8 mouse cellular contexts compared by ENCODE assay signal in genomic region chr16:49699821-49700220, GRCm38 (mm10). TPM values are rescaled to one million over a fixed set of nuclear protein-coding genes. Genes with fewer than 3 reads are reported as not detected.
DNase-seq lines count a peak whose midpoint lies in the region; ATAC-seq and TF ChIP-seq lines count a peak whose summit lies in the region.

No protein-coding gene starts in this region.

- peak overlapping the region; percentile 92 for H3K4me3 ChIP-seq in kidney, embryonic 16.5 days (ENCODE audit: low read length)
- H3K4me3 ChIP-seq in embryonic facial prominence, embryonic 10.5 days, result peak overlapping the region; percentile 84
- peak overlapping the region; percentile 84 for H3K4me3 ChIP-seq in intestine, embryonic 16.5 days (ENCODE audit: low read length)
- peak overlapping the region; percentile 81 for H3K4me3 ChIP-seq in midbrain, postnatal 0 days (ENCODE audit: low read depth, low read length)

- WGBS in kidney, embryonic 16.5 days, result 35% methylated on average over 5 of the region's 5 CpGs
- 37% methylated on average over 5 of the region's 5 CpGs for WGBS in embryonic facial prominence, embryonic 10.5 days
- WGBS in intestine, embryonic 16.5 days, result 32% methylated on average over 5 of the region's 5 CpGs
- 26% methylated on average over 5 of the region's 5 CpGs for WGBS in midbrain, postnatal 0 days

- peaks cover 10% of the 10 kb centered on the region; the same call in 1 of the 2 replicates for H3K4me1 ChIP-seq in kidney, embryonic 16.5 days (ENCODE audit: insufficient read depth, low read length)
- peaks cover 15% of the 10 kb centered on the region for H3K4me1 ChIP-seq in embryonic facial prominence, embryonic 10.5 days
- no peaks in the 10 kb centered on the region; the same call in 1 of the 2 replicates for H3K4me1 ChIP-seq in intestine, embryonic 16.5 days (ENCODE audit: control insufficient read depth, insufficient read depth, low read length)
- H3K4me1 ChIP-seq in midbrain, postnatal 0 days (ENCODE audit: insufficient read depth, low read length), result no peaks in the 10 kb centered on the region

- no peak overlapping the region for H3K27ac ChIP-seq in kidney, embryonic 16.5 days (ENCODE audit: low read length)
- peak overlapping the region; percentile 89; the same call in 1 of the 2 replicates for H3K27ac ChIP-seq in embryonic facial prominence, embryonic 10.5 days (replicated peaks)
- H3K27ac ChIP-seq in intestine, embryonic 16.5 days (ENCODE audit: low read length), result no peak overlapping the region
- peak overlapping the region; percentile 67; the same call in 1 of the 2 replicates for H3K27ac ChIP-seq in midbrain, postnatal 0 days (ENCODE audit: low read depth, low read length)

- H3K9ac ChIP-seq in kidney, embryonic 16.5 days (replicated peaks; ENCODE audit: low read length), result peak overlapping the region; percentile 83
- no peak overlapping the region for H3K9ac ChIP-seq in intestine, embryonic 16.5 days (ENCODE audit: low read depth, low read length)
- peak overlapping the region; percentile 63; the same call in 1 of the 2 replicates for H3K9ac ChIP-seq in midbrain, postnatal 0 days (replicated peaks; ENCODE audit: low read length, poor library complexity, severe bottlenecking)

- no peaks in the 10 kb centered on the region for H3K36me3 ChIP-seq in kidney, embryonic 16.5 days (ENCODE audit: insufficient read depth, low read length)
- no peaks in the 10 kb centered on the region for H3K36me3 ChIP-seq in embryonic facial prominence, embryonic 10.5 days (replicated peaks)
- no peaks in the 10 kb centered on the region for H3K36me3 ChIP-seq in intestine, embryonic 16.5 days (ENCODE audit: control insufficient read depth, insufficient read depth, low read length)
- H3K36me3 ChIP-seq in midbrain, postnatal 0 days (ENCODE audit: insufficient read depth, low read length), result no peaks in the 10 kb centered on the region

- no peak for TF ChIP-seq CTCF in midbrain, postnatal 0 days (IDR thresholded peaks at IDR 0.05)

- no peaks in the 10 kb centered on the region for H3K9me3 ChIP-seq in kidney, embryonic 16.5 days (ENCODE audit: low read length)
- no peaks in the 10 kb centered on the region for H3K9me3 ChIP-seq in embryonic facial prominence, embryonic 10.5 days
- no peaks in the 10 kb centered on the region for H3K9me3 ChIP-seq in intestine, embryonic 16.5 days (ENCODE audit: control insufficient read depth, low read length)
- no peaks in the 10 kb centered on the region for H3K9me3 ChIP-seq in midbrain, postnatal 0 days (ENCODE audit: low read length)

- no peaks in the 10 kb centered on the region for H3K27me3 ChIP-seq in kidney, embryonic 16.5 days (ENCODE audit: insufficient read depth, low read length)
- H3K27me3 ChIP-seq in embryonic facial prominence, embryonic 10.5 days (replicated peaks; ENCODE audit: low read depth, poor library complexity, severe bottlenecking), result no peaks in the 10 kb centered on the region
- no peaks in the 10 kb centered on the region for H3K27me3 ChIP-seq in intestine, embryonic 16.5 days (replicated peaks; ENCODE audit: control insufficient read depth, insufficient read depth, low read length)
- H3K27me3 ChIP-seq in midbrain, postnatal 0 days (ENCODE audit: insufficient read depth, low read length), result no peaks in the 10 kb centered on the region

- no peak for DNase-seq in kidney, adult 18-20 months
- no peak for DNase-seq in embryonic facial prominence, embryonic 10.5 days (ENCODE audit: low spot score)
- DNase-seq in midbrain, postnatal 0 days (ENCODE audit: low spot score), result no peak
- DNase-seq in frontal cortex, postnatal 14 days (ENCODE audit: low spot score in 2 of 2), result no peak
- DNase-seq in thymus, postnatal 10 days (ENCODE audit: low spot score in 2 of 2), result no peak
- no peak for DNase-seq in layer of hippocampus, postnatal 25 days (ENCODE audit: extremely low spot score in 1 of 2, low spot score in 1 of 2)

- peak overlapping the region; percentile 84 for H3K4me2 ChIP-seq in kidney, embryonic 16.5 days (replicated peaks; ENCODE audit: low read depth, low read length)
- peak overlapping the region; percentile 89 for H3K4me2 ChIP-seq in intestine, embryonic 16.5 days (ENCODE audit: low read depth, low read length)
- H3K4me2 ChIP-seq in midbrain, postnatal 0 days (ENCODE audit: low read depth, low read length, poor library complexity, severe bottlenecking), result peak overlapping the region; percentile 75

- ATAC-seq in kidney, embryonic 16.5 days (ENCODE audit: low FRiP score, low TSS enrichment), result no peak
- ATAC-seq in intestine, embryonic 16.5 days, result no peak
- ATAC-seq in midbrain, postnatal 0 days (ENCODE audit: low FRiP score), result no peak

RNA-seq across cellular contexts. Expression of gene Ift57, which starts 0.8 kb away (rescaled TPM):
- polyA plus RNA-seq in kidney, embryonic 16.5 days (2015; fragmentation: Nextera tagmentation; extraction: Ambion mirVana), result 28.3 and 31.5 TPM in 2 replicates
- 22.0 and 29.1 TPM in 2 replicates for polyA plus RNA-seq in embryonic facial prominence, embryonic 10.5 days (2016; fragmentation: Nextera tagmentation; extraction: Ambion mirVana)
- polyA plus RNA-seq in intestine, embryonic 16.5 days (2015; fragmentation: Nextera tagmentation; extraction: Ambion mirVana), result 11.0 and 11.8 TPM in 2 replicates
- total RNA-seq in midbrain, postnatal 0 days (2014; rRNA removed), result 16.1 and 17.6 TPM in 2 replicates
- 41.9 and 44.2 TPM in 2 replicates for polyA plus RNA-seq in midbrain, postnatal 0 days (2015; fragmentation: Nextera tagmentation; extraction: Ambion mirVana)
- 10 to 100 TPM; 52.7 to 54.4 TPM for total RNA-seq in layer of hippocampus, postnatal 25 days (2021)

Comparison
In these comparisons a context has a peak if more than half of its experiments do, and no peak if none do; other contexts are left out.
1. H3K27ac ChIP-seq: peak in embryonic facial prominence, embryonic 10.5 days (single experiment) and midbrain, postnatal 0 days (single experiment); none in kidney, embryonic 16.5 days (single experiment) and intestine, embryonic 16.5 days (single experiment).
2. Peak in every context shown above with its lines, with median percentiles within 50 percentile points of each other: H3K4me2 ChIP-seq and H3K4me3 ChIP-seq.